Comparison of ENCODE assay signal across 9 mouse cellular contexts in genomic region chr4:33586290-33586614, GRCm38 (mm10).
DNase-seq lines count a peak whose midpoint lies in the region; ATAC-seq and TF ChIP-seq lines count a peak whose summit lies in the region.
"Had no signal": no experiment of that assay in that cellular context is flagged by ENCODE, and none has a peak within 500 bp of the region (broad histone marks: within the 10 kb centered on the region; RNA-seq: fewer than 3 reads in every experiment).

No protein-coding gene starts in this region.

- no peak for ATAC-seq in heart, postnatal 0 days (ENCODE audit: insufficient read depth, low read depth)
- peak; percentile 55 for ATAC-seq in midbrain, embryonic 12.5 days (ENCODE audit: low FRiP score, low read depth)
- ATAC-seq in megakaryocyte, adult 5-6 weeks (ENCODE audit: poor library complexity, severe bottlenecking), result no peak

- H3K4me3 ChIP-seq in heart, postnatal 0 days (ENCODE audit: low read depth, low read length), result no peak overlapping the region
- peak overlapping the region; percentile 39; the same call in 1 of the 2 replicates for H3K4me3 ChIP-seq in hindbrain, embryonic 10.5 days
- no peak overlapping the region for H3K4me3 ChIP-seq in midbrain, embryonic 12.5 days

- peak overlapping the region; percentile 52; the same call in 1 of the 2 replicates for H3K4me2 ChIP-seq in heart, postnatal 0 days (ENCODE audit: low read depth, low read length)
- peak overlapping the region; percentile 43 for H3K4me2 ChIP-seq in midbrain, embryonic 12.5 days (replicated peaks)

- no peak overlapping the region for H3K9ac ChIP-seq in heart, postnatal 0 days (replicated peaks; ENCODE audit: low read depth, low read length)
- H3K9ac ChIP-seq in midbrain, embryonic 12.5 days (replicated peaks), result no peak overlapping the region

- H3K9me3 ChIP-seq in heart, postnatal 0 days (replicated peaks; ENCODE audit: control insufficient read depth, low read length), result no peaks in the 10 kb centered on the region
- no peaks in the 10 kb centered on the region for H3K9me3 ChIP-seq in hindbrain, embryonic 10.5 days
- no peaks in the 10 kb centered on the region for H3K9me3 ChIP-seq in midbrain, embryonic 12.5 days

- H3K27me3 ChIP-seq in heart, postnatal 0 days (ENCODE audit: control insufficient read depth, insufficient read depth, low read length), result peaks cover 34% of the 10 kb centered on the region; the same call in 1 of the 2 replicates
- H3K27me3 ChIP-seq in hindbrain, embryonic 10.5 days (ENCODE audit: insufficient read depth, poor library complexity, severe bottlenecking), result no peaks in the 10 kb centered on the region
- 0 out of 2 replicates have a peak, but pooled peaks cover 7% of the 10 kb centered on the region for H3K27me3 ChIP-seq in midbrain, embryonic 12.5 days

- WGBS in heart, postnatal 0 days, result 54% methylated on average over 4 of the region's 4 CpGs
- WGBS in hindbrain, embryonic 10.5 days, result 25% methylated on average over 4 of the region's 4 CpGs
- 22% methylated on average over 4 of the region's 4 CpGs for WGBS in midbrain, embryonic 12.5 days

- no peak for TF ChIP-seq EP300 in heart, postnatal 0 days (IDR thresholded peaks at IDR 0.05; ENCODE audit: low read depth)

- H3K27ac ChIP-seq in heart, postnatal 0 days (ENCODE audit: low read depth), result no peak overlapping the region
- H3K27ac ChIP-seq in hindbrain, embryonic 10.5 days, result peak overlapping the region; percentile 87
- peak overlapping the region; percentile 79 for H3K27ac ChIP-seq in midbrain, embryonic 12.5 days (replicated peaks)

- no peaks in the 10 kb centered on the region for H3K36me3 ChIP-seq in heart, postnatal 0 days (replicated peaks; ENCODE audit: control insufficient read depth, insufficient read depth, low read length)
- H3K36me3 ChIP-seq in hindbrain, embryonic 10.5 days, result no peaks in the 10 kb centered on the region
- no peaks in the 10 kb centered on the region for H3K36me3 ChIP-seq in midbrain, embryonic 12.5 days

- H3K4me1 ChIP-seq in heart, postnatal 0 days (ENCODE audit: control insufficient read depth, insufficient read depth), result peaks cover 13% of the 10 kb centered on the region; the same call in 1 of the 2 replicates
- H3K4me1 ChIP-seq in hindbrain, embryonic 10.5 days (replicated peaks), result peaks cover 45% of the 10 kb centered on the region
- peaks cover 31% of the 10 kb centered on the region for H3K4me1 ChIP-seq in midbrain, embryonic 12.5 days

- TF ChIP-seq CTCF in heart, postnatal 0 days (IDR thresholded peaks at IDR 0.05; ENCODE audit: low read depth), result no peak

- no peak for DNase-seq in heart, postnatal 0 days (ENCODE audit: low spot score)
- DNase-seq in heart, adult 9 months (ENCODE audit: low spot score in 2 of 2), result no peak
- DNase-seq in ZHBTc4 (ENCODE audit: low read depth, low spot score), result peak; percentile 72
- no peak for DNase-seq in hindbrain, embryonic 10.5 days (ENCODE audit: low spot score)
- no peak for DNase-seq in layer of hippocampus, postnatal 10 days (ENCODE audit: low spot score in 2 of 2)
- no peak for DNase-seq in cerebellum, adult 8-10 months
- DNase-seq: adrenal gland, adult 2 months had no signal
